Mouse (Mus musculus) embryonic facial prominence, embryonic 10.5 days (tissue): ENCODE measurements around the gene Dcaf6. TPM values are rescaled to one million over a fixed set of nuclear protein-coding genes. Genes with fewer than 3 reads are reported as not detected.
A peak's percentile ranks its signal among the peaks of the same experiment; 100 is the strongest.

ENCODE experiments used
- DNase-seq: peaks from one replicate; pipeline ENCODE4 v3.0.0-alpha.2; 2017; ENCODE audit warnings: low spot score
- H3K27ac ChIP-seq: fragments of 300-500 bp; sonication (generic); replicated peaks from 2 replicates; pipeline ENCODE4 v1.5.1; 2016; ENCODE audit warnings: mild to moderate bottlenecking
- H3K27me3 ChIP-seq: fragments of 300-500 bp; sonication (generic); replicated peaks from 2 replicates; pipeline ENCODE4 v1.6.1; 2016; ENCODE audit warnings: low read depth, mild to moderate bottlenecking; ENCODE audit not compliant: poor library complexity, severe bottlenecking
- H3K36me3 ChIP-seq: fragments of 300-500 bp; sonication (generic); replicated peaks from 2 replicates; pipeline ENCODE4 v1.6.1; 2016; ENCODE audit warnings: mild to moderate bottlenecking, moderate library complexity
- H3K4me1 ChIP-seq: fragments of 300-500 bp; sonication (generic); 2 replicates; pipeline ENCODE4 v1.6.1; 2016
- H3K4me3 ChIP-seq: fragments of 300-500 bp; sonication (generic); 2 replicates; pipeline ENCODE4 v1.5.1; 2016; ENCODE audit warnings: mild to moderate bottlenecking, moderate library complexity
- H3K9me3 ChIP-seq: fragments of 300-500 bp; sonication (generic); 2 replicates; pipeline ENCODE4 v1.6.1; 2016; ENCODE audit warnings: mild to moderate bottlenecking
- WGBS: fragments of 180-500 bp; shearing (Covaris S2); methylation state at CpG from one replicate; pipeline ENCODE4 v1.1.7; 2016; 5-methylcytosine and 5-hydroxymethylcytosine counted together
- polyA plus RNA-seq: library from polyadenylated mRNA; unstranded; fragments of >200 nt; fragmentation: Nextera tagmentation; extraction: Ambion mirVana; gene quantifications from 2 replicates; pipeline ENCODE4 v1.2.1, GENCODE M21; 2016

Gene Dcaf6
- polyA plus RNA-seq, 1 experiment from 2014 or later: 6.7 TPM

DNA sequence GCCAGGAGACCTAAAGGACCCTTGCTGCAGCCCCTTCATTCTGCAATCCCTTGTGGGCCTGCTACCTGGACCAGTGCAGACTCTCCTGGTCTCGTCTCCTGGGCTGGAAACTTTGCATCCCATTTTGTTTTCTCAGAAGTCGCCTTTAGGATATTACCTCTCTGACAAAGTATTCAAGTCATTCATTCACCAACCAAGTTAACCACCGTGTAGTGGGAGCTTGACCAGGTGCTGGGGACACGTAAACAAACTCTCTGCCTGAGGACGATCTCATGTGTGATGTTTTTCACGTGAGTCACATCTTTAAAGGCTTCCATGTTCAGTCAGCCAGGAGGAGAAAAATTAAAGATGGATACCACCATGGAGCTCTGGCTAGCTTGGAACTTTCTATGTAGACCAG, 157.1 kb downstream of the Dcaf6 start:
- Histone ChIP-seq H3K36me3 (peaks cover 24% of the 10 kb centered on the region), H3K9me3 (no peaks in the 10 kb centered on the region), H3K27ac (no peak overlapping the region), H3K27me3 (no peaks in the 10 kb centered on the region), H3K4me3 (no peak overlapping the region), H3K4me1 (no peaks in the 10 kb centered on the region)
- no peak for DNase-seq
- WGBS: 88% methylated on average over 6 of the region's 6 CpGs

DNA sequence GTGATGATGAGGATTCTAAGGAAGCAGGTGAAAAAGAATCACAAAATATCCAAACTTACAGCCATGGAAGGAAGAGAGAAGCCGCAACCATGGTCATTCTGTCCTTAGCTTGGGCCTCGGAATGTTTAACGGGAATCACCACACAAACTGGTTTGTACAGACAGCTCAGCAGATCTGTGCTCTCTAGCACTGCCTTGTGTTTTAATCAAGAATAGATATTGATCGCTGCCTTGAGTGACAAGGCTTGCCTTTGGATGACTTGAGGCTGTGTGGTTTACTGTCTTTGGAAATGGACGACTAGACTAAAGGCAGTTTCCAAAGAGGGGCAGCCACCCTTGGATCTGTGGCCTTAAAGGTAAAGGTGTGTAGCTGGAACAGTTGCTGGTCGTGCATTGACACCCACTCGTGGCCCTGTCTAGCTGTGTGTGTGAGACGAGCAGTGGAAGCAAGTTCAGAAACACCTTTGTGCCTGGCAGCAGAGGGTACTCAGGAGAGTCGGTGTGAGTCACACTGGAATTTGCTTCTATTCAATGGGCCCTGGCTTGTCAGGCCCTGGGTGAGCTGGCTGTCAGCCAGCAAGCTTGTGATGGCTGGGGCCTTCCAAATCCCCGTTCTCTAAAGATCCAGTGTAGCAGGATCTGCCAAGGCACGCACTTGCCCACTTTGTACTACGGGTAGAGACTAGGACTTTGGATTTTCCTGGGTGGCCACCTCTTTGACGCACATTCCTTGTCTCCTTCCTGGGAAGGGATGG, 157.6 kb downstream of the Dcaf6 start:
- 86% methylated on average over 13 of the region's 13 CpGs for WGBS
- H3K27ac ChIP-seq: no peak overlapping the region
- no peak for DNase-seq

DNA sequence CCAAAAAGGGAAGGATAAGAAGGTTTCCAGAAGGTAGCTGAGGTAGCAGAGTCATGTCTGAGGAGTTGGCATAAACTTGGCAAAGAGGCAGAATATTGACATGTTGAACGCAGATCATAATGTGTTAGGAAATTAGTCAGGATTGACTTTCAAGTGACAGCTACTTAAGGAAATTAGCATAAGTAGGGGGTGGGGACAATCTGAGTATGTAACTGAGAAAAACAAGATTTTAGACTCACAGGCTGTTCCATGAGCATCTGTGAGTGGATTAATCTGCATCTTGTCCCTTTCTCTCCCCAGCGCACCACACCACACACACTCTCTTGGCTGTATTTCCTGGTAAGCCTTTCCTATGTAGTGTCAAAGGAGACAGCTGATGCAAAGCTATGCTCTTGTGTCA, 158.7 kb downstream of the Dcaf6 start:
- H3K9me3 ChIP-seq: no peaks in the 10 kb centered on the region
- peaks cover 11% of the 10 kb centered on the region for H3K36me3 ChIP-seq
- no peaks in the 10 kb centered on the region for H3K4me1 ChIP-seq
- no peak overlapping the region for H3K27ac ChIP-seq
- no peak overlapping the region for H3K4me3 ChIP-seq
- 98% methylated on average over 2 of the region's 2 CpGs for WGBS
- H3K27me3 ChIP-seq: no peaks in the 10 kb centered on the region
- DNase-seq: no peak

More for the DNA sequence above, 157.6 kb downstream of the Dcaf6 start:
- no peaks in the 10 kb centered on the region for H3K27me3 ChIP-seq
- H3K36me3 ChIP-seq: peaks cover 18% of the 10 kb centered on the region
- no peaks in the 10 kb centered on the region for H3K4me1 ChIP-seq
- H3K4me3 ChIP-seq: no peak overlapping the region
- no peaks in the 10 kb centered on the region for H3K9me3 ChIP-seq

DNA sequence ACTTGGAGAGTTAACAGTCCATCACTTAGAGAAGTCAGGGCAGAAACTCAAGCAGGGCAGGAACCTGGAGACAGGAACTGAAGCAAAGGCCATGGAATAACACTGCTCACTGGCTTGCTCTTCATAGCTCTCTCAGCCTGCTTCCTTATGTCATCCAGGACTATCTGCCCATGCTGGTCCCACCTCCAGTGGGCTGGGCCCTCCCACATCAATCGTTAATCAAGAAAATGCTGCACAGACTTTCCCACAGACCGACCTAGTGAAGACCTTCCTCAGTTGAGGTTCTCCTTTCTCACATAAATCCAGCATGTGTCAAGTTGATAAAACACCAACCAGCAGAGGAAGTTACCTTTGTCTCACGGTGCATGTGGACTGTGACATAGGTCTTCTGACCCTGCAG, 159.2 kb downstream of the Dcaf6 start:
- Histone ChIP-seq H3K4me3 (no peak overlapping the region), H3K36me3 (peaks cover 11% of the 10 kb centered on the region), H3K27ac (no peak overlapping the region), H3K4me1 (no peaks in the 10 kb centered on the region), H3K27me3 (no peaks in the 10 kb centered on the region), H3K9me3 (no peaks in the 10 kb centered on the region)
- WGBS: 81% methylated on average over 3 of the region's 3 CpGs
- DNase-seq: no peak

DNA sequence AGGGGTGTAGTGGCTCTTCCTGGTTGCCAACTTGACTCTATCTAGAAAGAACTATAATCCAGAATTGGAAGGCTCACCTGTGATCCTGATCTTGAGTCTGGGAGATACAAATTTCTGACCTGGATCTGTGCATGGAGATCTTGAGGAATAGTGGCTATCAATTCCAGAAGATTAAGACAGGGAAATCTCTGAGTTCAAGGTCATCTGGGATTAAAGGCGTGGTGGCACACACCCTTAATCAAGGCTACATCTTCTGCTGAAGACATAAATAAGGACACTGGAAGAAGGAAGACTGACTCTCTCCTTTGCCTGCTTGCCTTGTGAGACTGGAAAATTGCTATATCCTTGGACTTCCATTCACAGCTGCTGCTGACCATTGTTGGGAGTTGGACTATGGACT, 164.8 kb downstream of the Dcaf6 start, which contains the start of gene Gpr161:
Gpr161 (plus strand) TSS at position 301 of the 400 bp plus-strand sequence.
- no peak for DNase-seq
- Histone ChIP-seq H3K4me3 (no peak within 1 kb of the TSS), H3K36me3 (peaks cover 42% of the 10 kb centered on the region), H3K27ac (no peak within 1 kb of the TSS), H3K27me3 (no peaks in the 10 kb centered on the region), H3K9me3 (no peaks in the 10 kb centered on the region), H3K4me1 (peaks cover 3% of the 10 kb centered on the region; the same call in 1 of the 2 replicates)
- 98% methylated on average over 1 of the region's 1 CpGs for WGBS

DNA sequence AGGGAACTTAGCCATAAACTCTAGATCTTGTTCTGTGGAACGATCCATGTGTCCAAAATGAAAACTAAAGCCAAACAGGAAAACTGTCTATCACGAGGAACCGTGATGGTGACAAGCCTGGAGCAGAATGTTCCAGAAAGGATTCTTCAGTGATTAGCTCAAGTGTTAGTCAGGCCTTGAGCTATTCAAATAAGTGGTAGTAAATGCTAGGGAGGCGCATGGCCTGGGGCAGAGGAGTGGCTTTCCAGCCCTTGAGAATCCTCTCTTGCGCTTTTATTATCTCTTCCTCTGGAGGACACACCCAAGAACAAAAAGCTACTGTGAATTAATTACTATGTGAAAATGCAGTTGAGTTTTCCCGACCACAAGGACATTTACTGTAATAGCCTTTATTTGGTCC, 168.7 kb downstream of the Dcaf6 start:
- Histone ChIP-seq H3K27me3 (no peaks in the 10 kb centered on the region), H3K36me3 (peaks cover 51% of the 10 kb centered on the region), H3K9me3 (no peaks in the 10 kb centered on the region), H3K27ac (no peak overlapping the region), H3K4me3 (no peak overlapping the region), H3K4me1 (peaks cover 3% of the 10 kb centered on the region; the same call in 1 of the 2 replicates)
- 88% methylated on average over 6 of the region's 6 CpGs for WGBS
- DNase-seq: no peak

DNA sequence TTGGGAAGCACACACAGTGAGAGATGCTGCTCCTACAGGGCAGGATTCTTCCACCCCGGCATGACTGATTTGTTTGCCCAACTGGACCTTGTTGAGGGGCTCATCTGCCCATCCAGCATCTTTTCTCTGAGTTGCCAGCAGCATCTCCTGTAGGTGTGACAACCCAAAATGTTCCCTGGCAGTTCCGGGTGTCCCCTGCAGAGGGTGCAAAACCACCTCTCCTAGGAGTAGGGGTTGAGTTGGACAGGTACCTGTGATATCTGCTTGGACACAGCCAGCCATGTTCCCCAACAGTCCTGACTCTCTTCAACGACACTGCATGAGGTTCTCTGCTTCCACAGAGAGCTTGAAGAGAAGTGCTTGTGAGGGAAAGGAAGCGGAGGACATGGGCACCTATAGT, 170.4 kb downstream of the Dcaf6 start:
- Histone ChIP-seq H3K9me3 (no peaks in the 10 kb centered on the region), H3K27ac (no peak overlapping the region), H3K4me3 (no peak overlapping the region), H3K4me1 (peaks cover 8% of the 10 kb centered on the region), H3K27me3 (no peaks in the 10 kb centered on the region), H3K36me3 (peaks cover 34% of the 10 kb centered on the region)
- no peak for DNase-seq
- 90% methylated on average over 4 of the region's 4 CpGs for WGBS

DNA sequence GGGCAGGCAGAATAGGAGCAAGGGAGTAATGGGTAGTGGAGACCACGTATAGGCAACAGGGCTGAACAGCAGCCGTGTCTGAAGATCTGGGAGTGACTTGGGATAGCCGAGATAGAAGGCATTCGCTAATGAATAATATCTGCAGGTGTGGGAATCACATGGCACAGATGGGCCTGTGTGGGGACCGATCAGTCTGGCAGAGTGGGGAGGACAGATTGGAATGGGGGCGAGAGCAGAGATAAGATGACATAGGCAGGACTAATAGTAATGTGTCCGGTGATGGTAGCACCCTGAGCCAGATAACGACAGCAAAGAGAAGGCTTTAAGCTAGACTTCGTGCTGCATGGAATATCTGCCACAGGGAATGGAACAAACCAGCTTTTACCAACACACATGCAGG, 172.1 kb downstream of the Dcaf6 start:
- 92% methylated on average over 9 of the region's 9 CpGs for WGBS
- peaks cover 20% of the 10 kb centered on the region for H3K36me3 ChIP-seq
- DNase-seq: no peak
- no peak overlapping the region for H3K4me3 ChIP-seq
- H3K4me1 ChIP-seq: peaks cover 24% of the 10 kb centered on the region
- H3K9me3 ChIP-seq: no peaks in the 10 kb centered on the region
- no peaks in the 10 kb centered on the region for H3K27me3 ChIP-seq
- no peak overlapping the region for H3K27ac ChIP-seq

DNA sequence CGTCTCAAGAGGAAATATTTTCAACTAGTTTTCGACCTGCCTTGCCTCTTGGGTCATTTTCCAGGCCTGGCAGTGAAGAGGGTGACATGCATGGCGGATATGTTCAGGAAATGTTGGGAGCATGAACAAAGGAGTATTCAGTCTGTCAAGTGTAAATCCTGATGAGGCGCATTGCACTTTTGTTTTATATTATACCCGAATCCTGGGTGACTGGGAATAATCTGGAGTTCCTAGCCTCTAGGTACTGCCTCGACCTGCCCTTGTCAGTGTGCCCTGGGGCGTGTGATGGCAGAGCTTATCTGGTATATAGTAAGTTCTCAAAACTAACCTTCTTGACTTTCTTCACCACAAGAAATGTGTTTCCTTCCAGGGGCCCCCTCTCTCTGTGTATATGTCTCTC, 176.2 kb downstream of the Dcaf6 start:
- H3K36me3 ChIP-seq: peaks cover 9% of the 10 kb centered on the region
- H3K9me3 ChIP-seq: no peaks in the 10 kb centered on the region
- no peak overlapping the region for H3K27ac ChIP-seq
- H3K4me3 ChIP-seq: peak overlapping the region; percentile 85; the same call in 1 of the 2 replicates
- H3K27me3 ChIP-seq: no peaks in the 10 kb centered on the region
- DNase-seq: no peak
- 69% methylated on average over 7 of the region's 7 CpGs for WGBS
- peaks cover 44% of the 10 kb centered on the region for H3K4me1 ChIP-seq

DNA sequence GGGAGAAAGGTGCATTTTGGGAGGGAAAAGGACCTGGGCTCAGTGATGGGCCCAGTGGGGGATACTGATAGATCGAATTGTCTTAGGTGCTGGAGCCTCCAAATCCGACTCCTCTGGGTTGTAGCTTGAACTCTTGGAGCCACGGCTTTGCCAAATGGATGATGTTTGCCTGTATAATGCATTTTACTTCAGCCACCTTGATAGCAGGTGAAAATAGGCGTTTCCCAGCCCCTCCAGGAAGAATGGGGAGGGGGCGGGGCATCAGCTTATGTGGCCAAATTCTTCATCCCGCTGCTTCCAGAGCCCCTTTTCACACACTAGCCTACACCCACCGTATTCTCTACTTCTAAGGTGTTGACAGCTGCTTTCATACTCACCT, 177.3 kb downstream of the Dcaf6 start:
- H3K36me3 ChIP-seq: peaks cover 8% of the 10 kb centered on the region
- no peaks in the 10 kb centered on the region for H3K27me3 ChIP-seq
- no peaks in the 10 kb centered on the region for H3K9me3 ChIP-seq
- H3K27ac ChIP-seq: 0 out of 2 replicates have a peak overlapping the region, but pooled peaks have one; percentile 96
- H3K4me1 ChIP-seq: peaks cover 44% of the 10 kb centered on the region
- WGBS: 11% methylated on average over 7 of the region's 7 CpGs
- no peak for DNase-seq
- H3K4me3 ChIP-seq: peak overlapping the region; percentile 85

DNA sequence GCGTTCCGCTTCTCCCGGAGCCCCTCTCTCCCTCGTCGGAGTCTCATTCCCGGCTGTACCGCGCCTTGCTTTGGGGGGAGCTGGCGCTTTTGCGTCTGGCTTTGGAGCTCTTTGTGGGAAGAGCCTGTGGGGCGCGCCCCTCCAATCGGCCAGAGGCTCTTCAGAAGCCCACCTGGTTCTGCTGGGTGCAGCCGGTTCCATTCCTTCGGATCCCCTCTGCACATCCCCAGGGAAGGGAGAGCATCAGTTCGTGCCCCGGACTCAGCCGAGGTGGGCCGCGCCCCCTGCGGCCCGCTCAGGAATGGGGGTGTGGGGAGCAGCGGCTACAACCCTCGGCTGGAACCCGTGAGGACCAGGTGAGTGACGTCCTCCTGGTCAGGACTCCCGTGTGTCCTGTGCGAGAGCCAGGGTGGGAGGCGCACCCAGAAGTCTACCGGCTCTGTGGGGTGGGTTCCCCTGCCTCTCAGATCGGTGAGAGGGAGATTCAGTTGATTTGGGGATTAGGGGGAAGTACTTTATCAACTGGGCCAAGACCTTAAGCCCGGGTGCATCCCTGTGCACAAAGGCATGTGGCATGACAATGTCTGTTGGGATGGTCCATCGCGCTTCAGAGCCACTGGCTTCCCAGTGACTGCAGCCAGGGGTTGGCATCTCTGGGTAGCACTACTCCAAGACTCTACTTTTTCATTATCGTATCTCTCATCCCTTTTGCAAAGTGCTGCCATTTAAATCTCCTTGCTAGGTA, 177.9 kb downstream of the Dcaf6 start:
- H3K4me3 ChIP-seq: peak overlapping the region; percentile 85
- peaks cover 3% of the 10 kb centered on the region for H3K36me3 ChIP-seq
- no peak for DNase-seq
- no peaks in the 10 kb centered on the region for H3K27me3 ChIP-seq
- WGBS: under 1% methylated on average over 35 of the region's 35 CpGs
- peak overlapping the region; percentile 96 for H3K27ac ChIP-seq
- peaks cover 44% of the 10 kb centered on the region for H3K4me1 ChIP-seq
- H3K9me3 ChIP-seq: no peaks in the 10 kb centered on the region

DNA sequence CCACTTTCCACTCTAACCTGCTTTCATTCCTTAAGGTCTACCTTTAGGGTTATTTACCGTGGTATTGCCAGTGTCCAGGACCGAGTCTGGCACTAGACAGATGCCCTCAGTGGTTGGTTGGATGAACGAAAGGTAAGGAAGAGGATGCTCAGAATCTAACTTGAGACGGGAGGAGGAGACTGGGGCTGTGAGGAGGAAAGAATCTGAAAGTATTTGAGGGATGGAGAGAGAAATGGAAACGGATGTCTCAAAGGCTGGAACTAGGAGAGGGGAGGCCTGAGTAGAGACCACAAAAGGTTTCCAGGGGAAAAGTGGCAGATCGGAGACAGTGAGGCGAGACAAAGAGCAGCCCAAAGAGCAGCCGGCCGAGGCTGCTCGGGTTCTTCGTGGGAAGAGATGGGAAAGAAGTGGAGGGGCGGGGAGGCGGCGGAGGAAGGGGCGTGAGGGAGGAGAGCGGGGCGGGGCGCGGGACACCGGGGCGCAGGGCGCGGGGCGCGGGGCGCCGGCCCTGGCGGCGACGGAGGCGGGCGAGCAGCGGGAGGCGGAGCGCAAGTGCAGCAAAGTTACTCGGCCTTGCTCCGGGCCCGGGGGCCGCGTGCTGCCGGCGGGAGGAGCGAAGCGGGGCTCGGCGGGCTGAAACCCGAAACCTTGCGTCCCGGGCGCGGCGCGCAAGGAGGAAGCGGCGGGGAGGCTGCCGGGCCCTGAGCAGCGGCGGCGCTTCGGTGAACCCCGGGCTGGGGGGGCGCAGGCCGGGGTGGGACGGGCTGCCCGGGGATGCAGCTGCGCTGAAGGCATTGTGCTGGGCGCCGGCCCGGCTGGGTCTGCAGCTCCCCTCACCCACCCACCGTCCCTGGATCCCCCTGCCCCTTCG, 178.7 kb downstream of the Dcaf6 start:
- H3K4me1 ChIP-seq: peaks cover 44% of the 10 kb centered on the region
- WGBS: 1% methylated on average over 69 of the region's 71 CpGs
- peak overlapping the region; percentile 85 for H3K4me3 ChIP-seq
- H3K27ac ChIP-seq: peak overlapping the region; percentile 96
- no peaks in the 10 kb centered on the region for H3K9me3 ChIP-seq
- no peaks in the 10 kb centered on the region for H3K27me3 ChIP-seq
- H3K36me3 ChIP-seq: no peaks in the 10 kb centered on the region
- peak; percentile 87 for DNase-seq
